Mouse (Mus musculus) forebrain, embryonic 12.5 days (tissue): ENCODE results near the gene Usp2. TPM values are rescaled to one million over a fixed set of nuclear protein-coding genes. Genes with fewer than 3 reads are reported as not detected.

Source experiments
- ATAC-seq: fragments of 200-750 bp; cut with Nextera tagmentation; 2 replicates; pipeline ENCODE4 v1.8.0; 2017; ENCODE audit warnings: moderate TSS enrichment; ENCODE audit not compliant: low FRiP score
- H3K27ac ChIP-seq: fragments of 300-500 bp; sonication (generic); 2 replicates; pipeline ENCODE4 v1.5.1; 2016; ENCODE audit warnings: mild to moderate bottlenecking
- H3K27me3 ChIP-seq: fragments of 300-500 bp; sonication (generic); 2 replicates; pipeline ENCODE4 v1.6.1; 2016; ENCODE audit warnings: mild to moderate bottlenecking
- H3K36me3 ChIP-seq: fragments of 300-500 bp; sonication (generic); replicated peaks from 2 replicates; pipeline ENCODE4 v1.6.1; 2016; ENCODE audit warnings: mild to moderate bottlenecking
- H3K4me1 ChIP-seq: fragments of 300-500 bp; sonication (generic); 2 replicates; pipeline ENCODE4 v1.6.1; 2016
- H3K4me2 ChIP-seq: fragments of 300-500 bp; sonication (generic); 2 replicates; pipeline ENCODE4 v1.6.1; 2016; ENCODE audit warnings: mild to moderate bottlenecking, moderate library complexity
- H3K4me3 ChIP-seq: fragments of 300-500 bp; sonication (generic); replicated peaks from 2 replicates; pipeline ENCODE4 v1.5.1; 2016; ENCODE audit warnings: mild to moderate bottlenecking
- H3K9ac ChIP-seq: fragments of 300-500 bp; sonication (generic); 2 replicates; pipeline ENCODE4 v1.6.1; 2016; ENCODE audit warnings: mild to moderate bottlenecking
- H3K9me3 ChIP-seq: fragments of 300-500 bp; sonication (generic); 2 replicates; pipeline ENCODE4 v1.6.1; 2016
- WGBS: fragments of 180-500 bp; shearing (Covaris S2); methylation state at CpG from one replicate; pipeline ENCODE4 v1.1.7; 2016; 5-methylcytosine and 5-hydroxymethylcytosine counted together
- polyA plus RNA-seq: library from polyadenylated mRNA; unstranded; fragments of >200 nt; fragmentation: Nextera tagmentation; extraction: Ambion mirVana; gene quantifications from 2 replicates; pipeline ENCODE4 v1.2.1, GENCODE M21; 2016

The Usp2 gene
- polyA plus RNA-seq, 1 experiment from 2014 or later: 10.2 TPM

DNA sequence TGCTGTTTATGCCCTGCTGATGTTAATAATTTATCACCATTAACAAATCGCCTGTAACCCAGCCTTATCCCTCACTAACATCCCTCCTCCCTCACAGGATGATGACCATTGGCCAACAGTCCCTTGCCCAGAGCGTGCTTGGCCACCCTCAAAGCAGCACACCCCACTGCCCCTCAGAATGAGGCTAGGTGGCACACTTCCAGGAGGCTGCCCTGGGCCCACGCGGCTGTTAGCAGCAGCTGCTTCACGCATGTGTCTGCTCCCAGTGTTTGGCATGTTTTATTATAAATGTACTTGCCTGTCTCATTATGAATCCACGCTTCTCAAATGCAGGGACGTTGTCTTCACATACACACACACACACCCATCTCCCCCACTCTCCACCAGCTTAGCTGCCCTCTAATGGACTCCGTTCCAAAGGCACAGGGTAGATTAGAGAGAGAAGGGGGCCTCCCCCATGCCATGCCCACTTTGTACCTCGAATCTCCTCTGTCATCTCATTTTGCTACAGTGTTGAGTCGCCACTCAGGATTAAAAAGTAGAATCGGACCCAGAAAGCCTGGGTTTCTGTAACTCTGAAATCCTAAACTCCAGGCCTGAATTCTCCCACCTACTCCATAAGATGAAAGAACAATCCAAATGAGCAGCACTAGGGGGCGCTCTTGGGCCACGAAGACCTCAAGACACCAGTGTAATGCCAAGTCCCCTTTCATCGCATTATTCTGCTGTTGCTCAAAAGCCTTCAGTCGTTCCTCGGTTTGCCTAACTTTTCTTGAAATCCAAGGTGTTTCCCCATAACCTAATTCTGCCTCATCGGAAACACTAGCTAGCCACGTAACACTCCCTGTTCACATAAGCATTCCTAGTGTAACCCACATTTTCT, 59.0 kb downstream of the Usp2 start:
- no peaks in the 10 kb centered on the region for H3K36me3 ChIP-seq
- H3K9ac ChIP-seq: no peak overlapping the region
- 33% methylated on average over 18 of the region's 18 CpGs for WGBS
- no peak overlapping the region for H3K4me3 ChIP-seq
- peaks cover 14% of the 10 kb centered on the region; the same call in 1 of the 2 replicates for H3K27me3 ChIP-seq
- no peak overlapping the region for H3K27ac ChIP-seq
- peak overlapping the region; percentile 24; the same call in 1 of the 2 replicates for H3K4me2 ChIP-seq
- H3K4me1 ChIP-seq: peaks cover 26% of the 10 kb centered on the region
- peak; percentile 70 for ATAC-seq
- no peaks in the 10 kb centered on the region for H3K9me3 ChIP-seq

DNA sequence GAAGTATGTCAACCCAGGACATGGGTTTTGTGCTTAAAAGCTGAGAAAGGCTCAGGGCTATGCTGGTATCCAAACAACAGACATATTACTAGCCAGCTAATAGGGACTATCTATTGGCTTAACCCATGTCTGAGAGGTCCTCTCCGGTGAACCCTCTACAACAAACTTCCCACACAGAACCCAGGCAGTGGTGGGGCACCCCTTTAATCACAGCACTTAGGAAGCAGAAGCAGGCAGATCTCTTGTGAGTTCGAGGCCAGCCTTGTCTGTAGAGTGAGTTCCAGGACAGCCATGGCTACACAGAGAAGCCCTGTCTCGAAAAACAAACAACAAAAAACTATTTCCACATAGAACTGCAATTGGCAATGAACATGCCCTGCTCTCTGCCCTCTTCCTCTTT, 59.9 kb downstream of the Usp2 start:
- no peaks in the 10 kb centered on the region for H3K36me3 ChIP-seq
- H3K27ac ChIP-seq: no peak overlapping the region
- H3K4me2 ChIP-seq: no peak overlapping the region
- no peak overlapping the region for H3K9ac ChIP-seq
- 90% methylated on average over 3 of the region's 3 CpGs for WGBS
- peaks cover 23% of the 10 kb centered on the region for H3K27me3 ChIP-seq
- no peak overlapping the region for H3K4me3 ChIP-seq
- no peak for ATAC-seq
- peaks cover 34% of the 10 kb centered on the region for H3K4me1 ChIP-seq
- H3K9me3 ChIP-seq: no peaks in the 10 kb centered on the region

DNA sequence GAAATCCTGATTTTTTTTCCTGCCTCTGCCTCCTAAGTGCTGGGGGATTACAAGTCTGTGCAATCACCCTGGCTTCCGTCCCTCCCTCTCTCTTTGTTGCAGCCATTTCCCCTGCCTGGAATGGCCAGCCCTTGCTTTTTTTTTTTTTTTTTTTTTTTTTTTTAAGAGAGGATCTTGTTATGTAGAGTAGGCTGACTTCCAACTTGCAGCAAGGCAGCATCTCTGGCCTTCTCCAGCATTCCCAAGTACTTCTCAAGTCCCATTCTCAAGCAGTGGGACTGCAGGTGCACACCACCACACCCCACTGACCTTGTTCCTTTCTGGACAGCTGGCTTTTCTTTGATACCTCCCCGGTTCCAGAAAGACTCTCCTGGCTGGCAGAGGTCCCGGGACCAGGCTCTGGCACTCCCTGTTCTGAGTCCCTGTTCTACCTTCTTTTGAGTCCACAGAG, 60.6 kb downstream of the Usp2 start:
- Histone ChIP-seq H3K9ac (no peak overlapping the region), H3K27me3 (peaks cover 28% of the 10 kb centered on the region), H3K4me2 (no peak overlapping the region), H3K4me1 (peaks cover 34% of the 10 kb centered on the region), H3K36me3 (no peaks in the 10 kb centered on the region), H3K27ac (no peak overlapping the region), H3K9me3 (no peaks in the 10 kb centered on the region), H3K4me3 (no peak overlapping the region)
- ATAC-seq: no peak
- WGBS: 54% methylated on average over 3 of the region's 3 CpGs

DNA sequence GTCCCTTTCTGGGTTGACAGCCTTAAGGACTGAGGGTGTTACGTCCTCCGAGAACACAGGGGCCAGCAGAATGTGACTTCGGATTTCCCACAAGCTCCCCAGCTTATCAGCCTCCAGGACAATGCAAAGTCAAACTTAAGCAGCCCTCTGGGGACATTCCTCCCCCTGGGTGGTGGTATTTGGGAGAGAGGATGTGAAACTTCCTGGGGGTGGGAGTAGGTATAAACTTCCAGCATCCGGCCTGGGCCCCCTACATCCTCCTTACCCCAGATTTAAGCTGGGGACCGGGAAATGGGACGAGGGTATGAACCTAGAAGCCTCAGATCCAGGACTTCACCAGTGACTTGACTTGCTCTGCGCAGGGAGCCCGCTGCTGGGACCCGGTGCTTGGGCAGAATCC, 62.8 kb downstream of the Usp2 start:
- H3K9me3 ChIP-seq: no peaks in the 10 kb centered on the region
- H3K36me3 ChIP-seq: no peaks in the 10 kb centered on the region
- H3K9ac ChIP-seq: peak overlapping the region; percentile 54
- peak overlapping the region; percentile 38 for H3K4me3 ChIP-seq
- H3K4me1 ChIP-seq: peaks cover 49% of the 10 kb centered on the region
- H3K27me3 ChIP-seq: peaks cover 51% of the 10 kb centered on the region
- WGBS: 10% methylated on average over 9 of the region's 9 CpGs
- H3K27ac ChIP-seq: 0 out of 2 replicates have a peak overlapping the region, but pooled peaks have one; percentile 56
- ATAC-seq: no peak
- peak overlapping the region; percentile 76 for H3K4me2 ChIP-seq

DNA sequence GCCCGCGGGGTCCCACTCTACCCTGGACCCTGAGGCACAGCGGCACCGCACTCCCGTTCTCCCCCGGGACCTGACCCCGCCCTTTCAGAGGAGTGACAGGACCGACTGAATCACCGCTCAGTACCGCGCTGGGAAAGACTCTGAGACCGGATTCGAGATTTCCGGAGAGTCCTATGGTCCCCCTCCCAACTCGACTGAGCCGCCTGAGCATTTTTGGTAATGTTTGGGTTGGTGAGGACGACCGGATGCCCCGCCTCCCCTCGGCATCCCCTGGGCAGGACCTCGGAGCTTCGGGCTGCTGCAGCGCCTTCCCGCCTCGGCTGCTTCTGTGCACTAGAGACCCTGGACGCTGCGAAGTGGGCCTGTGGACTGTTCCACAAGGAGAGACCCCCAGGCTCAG, 63.2 kb downstream of the Usp2 start:
- Histone ChIP-seq H3K4me3 (peak overlapping the region; percentile 38), H3K27me3 (peaks cover 55% of the 10 kb centered on the region)

DNA sequence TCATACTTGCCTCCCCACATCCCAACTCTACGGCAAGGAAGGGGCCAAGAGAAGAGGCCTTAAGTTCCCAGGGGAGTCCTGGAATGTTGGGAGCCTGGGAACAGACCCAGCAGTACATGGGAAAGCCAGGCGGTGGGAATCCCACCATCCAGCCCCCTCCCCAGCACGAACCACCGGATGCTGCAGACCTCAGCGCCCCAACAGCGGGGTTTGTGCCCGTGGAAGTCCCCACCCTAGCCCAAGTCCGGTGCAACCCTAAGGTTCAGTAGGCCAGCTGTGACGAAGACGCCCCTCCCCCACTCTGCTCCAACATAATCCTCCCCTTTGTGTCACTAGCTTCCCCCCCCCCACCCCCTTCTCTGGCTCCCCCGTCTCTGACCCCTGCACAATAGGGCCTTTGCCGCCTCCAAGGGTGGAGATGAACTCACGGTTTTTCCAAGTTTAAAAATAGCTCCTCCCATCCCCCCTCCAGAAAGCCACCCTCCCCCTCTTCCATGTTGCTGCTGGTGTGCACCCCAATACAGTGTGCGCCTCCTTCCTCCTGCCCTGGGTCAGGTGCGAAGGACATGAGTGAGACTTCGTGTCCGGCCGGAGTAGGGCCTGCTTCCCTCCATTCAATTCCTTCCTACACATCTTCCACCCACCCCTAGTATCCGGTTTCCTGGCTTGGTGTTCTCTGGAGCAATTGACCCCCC, 63.9 kb downstream of the Usp2 start:
- H3K4me1 ChIP-seq: peaks cover 57% of the 10 kb centered on the region
- H3K27ac ChIP-seq: peak overlapping the region; percentile 53; the same call in 1 of the 2 replicates
- H3K36me3 ChIP-seq: no peaks in the 10 kb centered on the region
- peaks cover 62% of the 10 kb centered on the region for H3K27me3 ChIP-seq
- H3K9me3 ChIP-seq: no peaks in the 10 kb centered on the region
- H3K9ac ChIP-seq: peak overlapping the region; percentile 54; the same call in 1 of the 2 replicates
- peak overlapping the region; percentile 76 for H3K4me2 ChIP-seq
- ATAC-seq: peak; percentile 28; the same call in 1 of the 2 replicates
- H3K4me3 ChIP-seq: peak overlapping the region; percentile 38
- 9% methylated on average over 17 of the region's 19 CpGs for WGBS

More for the DNA sequence above, 63.2 kb downstream of the Usp2 start:
- Histone ChIP-seq H3K4me1 (peaks cover 53% of the 10 kb centered on the region), H3K36me3 (no peaks in the 10 kb centered on the region), H3K27ac (peak overlapping the region; percentile 56; the same call in 1 of the 2 replicates), H3K4me2 (peak overlapping the region; percentile 76), H3K9ac (peak overlapping the region; percentile 54), H3K9me3 (no peaks in the 10 kb centered on the region)
- ATAC-seq: 0 out of 2 replicates have a peak, but pooled peaks have one; percentile 44
- under 1% methylated on average over 27 of the region's 27 CpGs for WGBS

DNA sequence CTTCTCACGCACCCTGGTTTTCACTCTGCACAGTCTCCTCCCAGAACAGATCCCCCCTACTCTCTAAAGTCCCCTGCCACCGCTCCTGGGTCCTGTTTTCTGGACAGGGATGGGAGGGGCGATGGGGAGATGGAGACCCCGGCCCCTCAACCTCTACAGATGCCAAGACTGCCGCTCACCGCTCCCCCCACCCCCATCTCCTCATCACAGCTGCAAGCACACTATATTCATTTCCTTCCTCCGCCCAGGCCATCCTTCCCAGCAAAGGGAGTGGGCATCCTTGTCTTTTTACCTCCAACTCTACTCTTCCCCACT, 64.4 kb downstream of the Usp2 start:
- H3K27me3 ChIP-seq: peaks cover 67% of the 10 kb centered on the region
- WGBS: 36% methylated on average over 7 of the region's 7 CpGs

DNA sequence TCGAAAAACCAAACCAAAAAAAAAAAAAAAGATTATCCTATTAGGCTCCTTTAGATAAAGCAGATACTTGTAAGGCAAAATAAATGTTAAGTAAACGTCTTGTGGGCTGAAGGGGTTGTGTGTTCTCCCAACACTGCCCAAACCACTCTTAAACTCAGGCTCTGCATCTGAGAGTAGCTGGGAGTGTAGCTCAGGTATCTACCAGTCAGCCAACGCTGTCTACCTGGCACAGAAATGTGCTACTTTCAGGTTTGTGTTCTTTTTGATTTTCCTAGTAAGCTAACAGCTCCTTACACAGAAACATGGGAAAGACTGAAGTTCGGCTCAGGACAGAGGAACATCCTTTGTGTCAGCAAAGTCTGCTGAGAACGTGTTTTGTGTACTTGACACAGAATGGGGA, 65.4 kb downstream of the Usp2 start:
- no peak overlapping the region for H3K9ac ChIP-seq
- no peak overlapping the region for H3K27ac ChIP-seq
- no peak overlapping the region for H3K4me3 ChIP-seq
- H3K36me3 ChIP-seq: 0 out of 2 replicates have a peak, but pooled peaks cover 4% of the 10 kb centered on the region
- H3K9me3 ChIP-seq: no peaks in the 10 kb centered on the region
- ATAC-seq: no peak
- H3K27me3 ChIP-seq: peaks cover 75% of the 10 kb centered on the region
- peaks cover 57% of the 10 kb centered on the region for H3K4me1 ChIP-seq
- 66% methylated on average over 5 of the region's 5 CpGs for WGBS
- H3K4me2 ChIP-seq: no peak overlapping the region

More for the DNA sequence above, 64.4 kb downstream of the Usp2 start:
- Histone ChIP-seq H3K4me2 (no peak overlapping the region), H3K4me1 (peaks cover 59% of the 10 kb centered on the region), H3K9me3 (no peaks in the 10 kb centered on the region), H3K36me3 (no peaks in the 10 kb centered on the region), H3K4me3 (no peak overlapping the region), H3K27ac (no peak overlapping the region), H3K9ac (no peak overlapping the region)
- 0 out of 2 replicates have a peak, but pooled peaks have one; percentile 2 for ATAC-seq

DNA sequence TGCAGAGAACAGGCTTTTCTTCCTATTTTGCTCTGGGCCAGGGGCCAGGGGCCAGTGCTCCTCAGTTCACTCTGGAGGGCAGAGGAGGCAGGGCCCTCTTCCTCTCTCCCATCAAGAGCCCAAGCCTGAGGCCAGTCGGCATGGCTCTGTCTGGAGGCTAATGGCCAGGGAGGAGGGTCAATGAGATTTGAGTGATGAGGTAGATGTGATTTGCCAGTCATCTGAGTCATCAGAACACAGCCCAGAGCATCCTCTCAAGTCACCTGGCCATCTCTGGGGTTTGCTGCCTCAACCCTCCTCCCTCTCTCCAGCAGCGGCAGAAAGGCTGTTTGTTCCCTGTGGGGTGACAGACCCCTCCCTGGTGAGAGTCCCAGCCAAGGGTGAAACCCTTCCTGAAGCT, 66.5 kb downstream of the Usp2 start:
- Histone ChIP-seq H3K36me3 (peaks cover 7% of the 10 kb centered on the region; the same call in 1 of the 2 replicates), H3K27ac (no peak overlapping the region), H3K27me3 (peaks cover 75% of the 10 kb centered on the region), H3K9me3 (no peaks in the 10 kb centered on the region), H3K4me1 (peaks cover 57% of the 10 kb centered on the region), H3K4me3 (no peak overlapping the region), H3K4me2 (peak overlapping the region; percentile 6; the same call in 1 of the 2 replicates), H3K9ac (no peak overlapping the region)
- WGBS: 13% methylated on average over 2 of the region's 2 CpGs
- no peak for ATAC-seq

DNA sequence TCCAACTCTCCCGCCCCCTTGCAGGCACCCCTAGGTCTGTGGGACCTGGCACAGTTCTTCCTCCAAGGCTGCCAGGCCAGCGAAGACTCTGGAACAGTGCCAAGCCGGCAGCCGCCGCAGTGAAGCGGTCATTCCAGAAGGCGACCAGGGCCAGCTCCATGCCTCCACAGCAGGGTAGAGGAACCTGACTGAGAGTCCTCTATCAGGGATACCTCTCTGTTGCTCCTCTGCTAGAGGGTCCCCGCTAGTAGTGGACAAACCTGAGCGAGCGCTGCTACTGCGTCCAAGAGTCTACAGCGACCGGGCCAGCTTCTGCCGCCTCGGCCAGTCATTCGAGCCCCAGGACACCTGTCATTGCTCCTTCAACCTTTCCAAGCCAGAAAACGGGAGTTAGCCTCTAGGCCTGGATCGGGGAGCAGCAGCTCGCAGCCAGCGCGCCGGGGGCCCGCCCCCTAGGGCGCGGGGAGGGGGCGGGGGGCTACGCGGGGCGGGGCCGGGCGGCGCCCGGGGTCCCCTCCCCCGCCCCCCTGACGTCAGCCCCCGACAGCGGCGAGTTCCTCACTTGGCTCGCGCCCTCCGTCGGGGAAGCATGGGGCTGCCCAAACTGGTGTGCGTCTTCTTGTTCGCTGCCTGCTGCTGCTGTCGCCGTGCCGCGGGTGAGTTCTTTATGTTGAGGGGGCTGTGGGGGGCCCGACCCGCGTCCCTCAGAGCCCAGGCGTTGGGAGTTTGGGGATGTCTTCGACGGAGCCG, 67.5 kb downstream of the Usp2 start, which contains the start of gene Mcam:
Gene Mcam, plus strand, starts transcription at position 369 of the 750 bp plus-strand sequence.
- peaks cover 56% of the 10 kb centered on the region for H3K4me1 ChIP-seq
- peaks cover 70% of the 10 kb centered on the region for H3K27me3 ChIP-seq
- no peaks in the 10 kb centered on the region for H3K9me3 ChIP-seq
- peak within 1 kb of the TSS; percentile 60 for H3K9ac ChIP-seq
- H3K27ac ChIP-seq: 0 out of 2 replicates have a peak within 1 kb of the TSS, but pooled peaks have one; percentile 19
- peak; percentile 45; the same call in 1 of the 2 replicates for ATAC-seq
- peaks cover 7% of the 10 kb centered on the region; the same call in 1 of the 2 replicates for H3K36me3 ChIP-seq
- peak within 1 kb of the TSS; percentile 90 for H3K4me2 ChIP-seq
- peak within 1 kb of the TSS; percentile 51 for H3K4me3 ChIP-seq
- under 1% methylated on average over 53 of the region's 55 CpGs for WGBS

DNA sequence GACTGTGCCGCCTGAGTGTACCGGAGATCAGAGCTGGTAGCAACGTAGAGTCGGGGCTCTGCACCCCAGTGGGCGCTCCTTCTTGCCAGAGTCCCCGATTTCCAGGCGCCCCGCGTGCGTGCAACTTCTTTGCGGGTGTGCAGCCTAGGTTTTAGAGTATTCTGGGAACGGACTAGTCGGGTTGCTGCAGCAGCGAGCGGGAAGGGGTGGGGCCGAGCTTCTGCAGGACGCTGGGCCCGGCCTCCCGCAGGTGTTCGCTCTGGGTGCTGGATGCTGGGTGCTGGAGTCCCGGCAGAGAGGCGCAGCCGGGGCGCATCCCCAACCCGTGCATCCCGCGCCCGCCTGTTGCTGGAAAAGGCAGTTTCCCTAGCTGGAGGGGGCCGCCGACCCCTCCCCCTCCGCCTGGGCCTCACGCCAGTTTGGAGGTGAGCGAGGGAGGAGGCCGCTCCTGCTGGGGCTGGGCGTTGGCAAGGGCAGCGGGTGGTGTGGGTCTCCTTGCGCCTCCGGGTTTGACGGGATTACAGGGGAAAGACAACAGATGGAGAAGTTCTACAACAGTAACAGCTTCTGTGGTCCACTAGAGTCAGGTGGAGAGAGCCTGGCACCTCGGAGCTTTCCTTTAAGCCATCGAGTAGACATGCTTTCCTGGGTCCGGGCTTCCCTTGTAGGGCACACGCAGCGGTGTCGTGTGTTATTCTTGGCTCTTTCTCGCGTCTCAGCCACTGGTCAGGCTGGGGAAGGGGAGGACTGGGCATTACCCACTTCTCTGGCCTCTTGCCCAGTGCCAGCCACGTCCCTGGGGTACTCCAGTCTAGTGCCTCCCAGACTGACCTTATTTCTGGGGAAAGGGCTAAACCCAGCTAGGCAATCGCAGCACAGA, 68.3 kb downstream of the Usp2 start:
- H3K4me2 ChIP-seq: peak overlapping the region; percentile 90
- peaks cover 65% of the 10 kb centered on the region for H3K27me3 ChIP-seq
- WGBS: 4% methylated on average over 49 of the region's 49 CpGs
- H3K9ac ChIP-seq: peak overlapping the region; percentile 60
- peaks cover 48% of the 10 kb centered on the region for H3K4me1 ChIP-seq
- peak overlapping the region; percentile 51 for H3K4me3 ChIP-seq
- peak; percentile 13; the same call in 1 of the 2 replicates for ATAC-seq
- H3K27ac ChIP-seq: 0 out of 2 replicates have a peak overlapping the region, but pooled peaks have one; percentile 19
- peaks cover 10% of the 10 kb centered on the region for H3K36me3 ChIP-seq
- H3K9me3 ChIP-seq: no peaks in the 10 kb centered on the region
